Mouse (Mus musculus) cerebellum, postnatal 25 days (tissue): ENCODE results near the gene Cldn11.
A peak's percentile ranks its signal among the peaks of the same experiment; 100 is the strongest.
"Not testable (repeated sequence)": the region's sequence is repeated elsewhere in the genome, so short reads cannot be mapped to it uniquely, and the experiment has no call there.

ENCODE experiments used
- DNase-seq, 2 experiments: peaks; one replicate each; pipeline ENCODE4 v3.0.0; 2021; ENCODE audit warnings: mixed read lengths in 2 of 2

The Cldn11 gene

GRCm38 (mm10) chr3:31149706-31150105, at the start of gene Cldn11:
Gene Cldn11, plus strand, starts transcription at chr3:31149920.
- peak; percentile 42 to 65 for DNase-seq

- no peak for DNase-seq
Measured at GRCm38 (mm10) chr3:31100026-31100425, 49.7 kb upstream of the Cldn11 start.

- no peak for DNase-seq
Measured at GRCm38 (mm10) chr3:31100802-31101201, 48.9 kb upstream of the Cldn11 start.

GRCm38 (mm10) chr3:31104936-31105335, 44.8 kb upstream of the Cldn11 start:
- DNase-seq: no peak

GRCm38 (mm10) chr3:31106597-31106996, 43.1 kb upstream of the Cldn11 start:
- DNase-seq: no peak

GRCm38 (mm10) chr3:31107674-31108073, 42.0 kb upstream of the Cldn11 start:
- peak; percentile 21 to 22 for DNase-seq

- no peak for DNase-seq
Measured at GRCm38 (mm10) chr3:31109108-31109507, 40.6 kb upstream of the Cldn11 start.

GRCm38 (mm10) chr3:31123098-31123497, 26.6 kb upstream of the Cldn11 start:
- no peak for DNase-seq

DNA sequence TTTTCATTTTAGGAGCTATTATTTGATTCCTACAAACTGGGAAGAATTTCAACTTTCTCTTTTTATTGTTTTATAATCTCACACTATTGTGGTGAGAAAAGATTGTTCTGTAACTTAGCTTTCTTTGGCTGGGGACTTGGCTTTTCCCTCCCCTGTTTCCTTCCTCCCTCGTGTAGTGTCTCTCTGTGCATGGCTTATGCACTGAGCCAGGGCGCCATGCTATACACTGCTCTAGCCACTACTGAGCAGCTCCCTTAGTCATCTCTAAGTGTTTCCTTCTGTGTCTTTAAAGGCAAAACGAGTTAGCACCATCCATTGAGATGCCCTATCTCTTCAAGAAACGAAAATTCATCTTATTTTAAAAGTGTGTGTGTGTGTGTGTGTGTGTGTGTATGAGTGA, 23.4 kb upstream of the Cldn11 start:
- no peak for DNase-seq

DNA sequence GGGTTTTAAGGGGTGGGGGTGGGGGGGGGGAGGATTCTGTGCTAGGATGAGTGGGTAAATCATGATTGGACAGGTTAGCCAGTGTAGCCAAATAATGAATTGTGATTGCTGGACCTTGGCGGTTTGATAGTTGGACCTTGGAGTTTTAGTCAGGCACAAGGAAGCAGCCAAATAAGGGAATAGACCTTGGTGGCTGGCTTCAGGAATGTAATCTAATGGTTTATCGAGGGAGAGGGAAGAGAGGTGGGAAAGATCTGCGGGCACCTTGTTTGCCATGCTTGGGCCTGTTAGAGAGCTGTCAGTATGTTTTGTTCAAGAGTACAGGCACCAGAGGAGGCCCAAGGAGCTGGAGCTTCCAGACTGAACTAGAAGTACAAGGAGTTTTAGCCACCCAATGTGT, 22.9 kb upstream of the Cldn11 start:
- no peak for DNase-seq

- DNase-seq: no peak
Measured at GRCm38 (mm10) chr3:31129766-31130165, 20.0 kb upstream of the Cldn11 start.

- DNase-seq: no peak
Measured at GRCm38 (mm10) chr3:31133664-31134063, 16.1 kb upstream of the Cldn11 start.

GRCm38 (mm10) chr3:31134246-31134645, 15.5 kb upstream of the Cldn11 start:
- DNase-seq: no peak

DNA sequence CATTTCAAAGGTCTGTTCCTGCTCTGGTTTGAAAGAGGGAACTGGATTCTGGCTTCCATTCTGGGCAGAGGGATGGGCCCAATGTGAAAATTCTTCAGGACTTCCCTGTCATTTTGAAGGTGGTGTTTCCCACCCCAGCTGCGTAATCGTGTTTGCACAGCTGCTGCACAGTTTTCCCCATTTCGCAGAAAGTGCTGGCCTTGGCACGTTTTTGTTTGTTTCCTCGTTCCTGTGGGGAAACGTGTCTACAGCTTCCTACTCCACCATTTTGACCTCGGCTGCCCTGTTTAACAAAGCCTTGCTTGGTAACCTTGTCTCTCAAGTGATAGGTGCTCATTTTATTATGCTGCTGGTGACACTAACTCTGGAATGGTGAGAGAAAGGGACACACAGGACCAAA, 15.0 kb upstream of the Cldn11 start:
- no peak for DNase-seq

GRCm38 (mm10) chr3:31136591-31136990, 13.1 kb upstream of the Cldn11 start:
- DNase-seq: not testable (repeated sequence)

GRCm38 (mm10) chr3:31138454-31139424, 11.0 kb upstream of the Cldn11 start:
- peak; percentile 62 to 81 for DNase-seq

DNA sequence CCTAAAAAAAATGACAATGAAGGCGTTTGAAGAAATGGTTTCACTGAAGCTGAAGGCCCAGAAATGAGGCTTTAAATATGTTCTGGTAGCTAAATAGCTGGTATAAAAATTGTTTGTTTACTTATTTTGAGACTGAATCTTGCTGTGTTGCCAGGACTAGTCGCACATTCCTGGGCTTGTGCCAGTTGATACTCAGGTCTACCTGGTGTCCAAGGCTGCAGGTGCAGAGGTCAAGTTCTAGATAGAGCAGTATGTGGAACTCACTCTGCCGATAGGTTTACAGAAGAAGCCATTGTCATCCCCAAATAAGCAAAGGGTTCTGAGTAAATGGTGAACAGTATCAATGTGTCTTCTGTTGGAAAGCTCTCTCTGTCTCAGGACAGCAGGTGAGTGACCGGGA, 8.1 kb upstream of the Cldn11 start:
- DNase-seq: no peak

DNA sequence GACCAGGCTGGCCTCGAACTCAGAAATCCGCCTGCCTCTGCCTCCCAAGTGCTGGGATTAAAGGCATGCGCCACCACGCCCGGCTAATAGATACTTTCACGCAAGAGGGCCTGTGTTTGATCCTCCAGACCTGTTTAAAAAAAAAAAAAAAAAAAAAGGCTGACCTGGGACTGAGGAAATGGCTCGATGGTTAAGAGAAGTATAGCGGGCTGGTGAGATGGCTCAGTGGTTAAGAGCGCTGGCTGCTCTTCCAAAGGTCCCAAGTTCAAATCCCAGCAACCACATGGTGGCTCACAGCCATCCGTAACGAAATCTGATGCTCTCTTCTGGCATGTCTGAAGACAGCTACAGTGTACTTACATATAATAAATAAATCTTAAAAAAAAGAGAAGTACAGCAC, 4.5 kb upstream of the Cldn11 start:
- DNase-seq: not testable (repeated sequence)

GRCm38 (mm10) chr3:31145641-31146290, 4.0 kb upstream of the Cldn11 start:
- DNase-seq: peak; percentile 77 to 86

DNA sequence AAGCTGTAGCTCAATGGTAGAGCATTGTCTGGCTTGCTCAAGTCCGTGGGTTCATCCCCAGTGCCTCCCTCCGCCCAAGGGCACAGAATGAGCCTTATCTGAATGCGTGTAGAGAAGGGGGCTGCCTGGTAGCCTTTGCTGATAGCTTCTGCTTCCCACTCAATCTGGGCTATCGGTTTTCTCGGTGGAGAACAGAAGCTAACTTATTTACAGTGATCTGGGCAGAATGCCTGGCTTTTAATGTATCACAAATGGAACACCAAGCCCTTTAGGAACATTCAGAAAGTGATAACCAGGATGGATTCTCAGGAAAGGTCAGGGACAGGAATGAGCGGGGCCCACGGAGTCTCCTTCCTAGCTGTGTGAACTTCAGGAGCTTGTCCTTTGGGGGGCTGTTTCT, 1.1 kb upstream of the Cldn11 start:
- no peak for DNase-seq

DNA sequence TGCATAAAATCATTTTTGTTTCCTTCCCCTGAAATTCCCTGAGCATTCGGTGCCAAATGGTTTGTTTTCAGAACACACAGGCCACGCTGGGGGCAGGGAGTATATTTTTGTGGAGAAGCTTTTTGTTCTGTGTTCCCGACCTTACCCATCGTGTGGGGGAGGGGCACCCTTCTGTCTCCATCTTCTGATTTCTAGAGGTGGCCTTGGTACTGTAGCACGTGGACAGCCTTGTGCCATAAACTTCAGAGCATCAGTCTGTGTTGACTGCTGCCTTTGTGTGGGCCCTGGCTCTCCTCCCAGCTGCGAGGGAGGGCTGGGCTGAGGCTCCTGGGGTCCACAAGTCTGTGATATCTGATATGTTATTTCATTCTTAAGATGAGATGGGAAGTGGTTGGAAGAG, 2.4 kb downstream of the Cldn11 start:
- no peak for DNase-seq

DNA sequence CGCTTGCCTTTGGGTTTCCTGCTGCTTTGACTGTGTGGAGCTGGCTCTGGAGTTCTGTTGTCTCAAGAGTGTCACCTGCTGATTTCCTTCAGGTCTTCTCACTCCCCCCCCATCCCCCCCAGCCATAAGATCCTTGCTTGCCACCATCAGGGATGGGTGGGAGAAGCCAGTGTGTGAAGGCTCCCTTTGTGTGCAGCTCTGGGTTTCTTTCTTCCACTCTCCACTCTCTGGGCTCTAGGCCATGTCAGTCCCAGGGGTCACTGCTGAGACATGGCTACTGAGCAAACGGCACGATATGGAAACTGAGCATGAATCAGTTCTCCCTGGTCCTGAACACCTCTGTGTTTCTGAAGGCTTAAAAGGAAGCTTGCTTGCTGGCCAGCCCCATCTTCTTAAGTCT, 6.4 kb downstream of the Cldn11 start:
- DNase-seq: no peak

DNA sequence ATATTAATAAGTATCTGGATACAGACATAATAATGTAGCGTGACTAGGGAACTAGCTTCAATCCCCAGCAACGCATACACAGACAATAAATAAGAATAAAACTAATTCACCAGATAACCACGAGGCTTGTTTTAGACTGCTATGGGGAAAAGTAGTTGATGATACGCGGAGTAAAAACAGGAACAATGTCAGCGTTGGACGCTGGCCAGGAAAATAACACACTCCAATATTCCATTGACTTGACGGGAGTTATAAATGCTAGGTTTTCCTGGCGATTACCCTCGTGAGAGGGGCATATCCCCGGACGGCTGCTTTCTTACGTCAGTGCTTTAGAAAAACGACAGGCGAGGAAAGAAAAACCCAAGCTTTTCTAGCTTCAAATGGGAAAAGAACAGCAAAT, 8.1 kb downstream of the Cldn11 start:
- no peak for DNase-seq

DNA sequence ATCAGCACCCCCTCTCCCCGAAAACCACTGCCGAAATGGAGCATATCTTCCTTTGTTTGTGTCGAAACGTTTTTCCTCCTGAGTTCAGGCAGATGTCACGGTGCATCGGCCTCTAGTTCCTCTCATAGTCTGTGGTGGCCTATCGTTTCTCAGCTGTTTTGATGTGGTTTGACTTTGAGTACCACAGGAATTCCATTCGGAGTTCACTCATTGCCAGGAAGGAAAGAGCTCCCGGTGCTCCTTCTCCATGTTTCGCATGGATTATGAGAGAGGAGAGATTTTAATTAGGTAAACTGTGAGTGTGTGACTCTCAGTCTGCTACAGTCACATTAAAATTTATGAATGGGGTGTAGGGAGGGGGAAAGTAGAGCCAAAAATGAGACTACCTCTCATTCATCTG, 10.3 kb downstream of the Cldn11 start:
- no peak for DNase-seq
